Mouse (Mus musculus) layer of hippocampus, adult 6 months (tissue): ENCODE results near the gene Rhox7b. TPM values are rescaled to one million over a fixed set of nuclear protein-coding genes. Genes with fewer than 3 reads are reported as not detected.

ENCODE experiments used
- long read RNA-seq, 2 experiments: library from polyadenylated mRNA; unstranded; transcript quantifications; one replicate each; pipeline ENCODE4 v2.0.0; 2019 to 2020
- polyA plus RNA-seq: library from polyadenylated mRNA; unstranded; fragments of <200 nt; fragmentation: Nextera tagmentation; gene quantifications from 2 replicates; pipeline ENCODE4 v1.2.3, GENCODE M21; 2021

Gene Rhox7b
- polyA plus RNA-seq = not detected in 2 replicates
- long read RNA-seq, experiment 1 = 0 reads
- long read RNA-seq, experiment 2 = 0 reads

GRCm38 (mm10) chrX:37897132-37897531, at the start of gene Rhox7b:
Rhox7b (minus strand) TSS chrX:37897232.

GRCm38 (mm10) chrX:37901670-37902069, 4.6 kb upstream of the Rhox7b start, which contains the start of gene Rhox9:
Rhox9 (minus strand) TSS chrX:37901770.

GRCm38 (mm10) chrX:37878844-37879243, 18.2 kb downstream of the Rhox7b start, which contains the start of gene Rhox8:
Rhox8 (minus strand) TSS chrX:37878944.

Other genes starting within 250 kb of the Rhox7b start
- gene Rhox4g, start 245.9 kb downstream of the Rhox7b start, polyA plus RNA-seq = not detected in 2 replicates
- gene Rhox3h, start 228.5 kb downstream of the Rhox7b start, polyA plus RNA-seq = not detected in 2 replicates
- gene Rhox2h, start 224.0 kb downstream of the Rhox7b start, polyA plus RNA-seq = not detected in 2 replicates
- 0.20 and 0.55 TPM in 2 replicates for gene Rhox5, start 92.4 kb downstream of the Rhox7b start, polyA plus RNA-seq
- gene Rhox6, start 70.3 kb downstream of the Rhox7b start, polyA plus RNA-seq = not detected in 2 replicates
- not detected in 2 replicates for gene Rhox7a, start 65.5 kb downstream of the Rhox7b start, polyA plus RNA-seq
- not detected in 2 replicates for gene Rhox8, start 18.3 kb downstream of the Rhox7b start, polyA plus RNA-seq
- gene Rhox9, start 4.5 kb upstream of the Rhox7b start, polyA plus RNA-seq = not detected in 2 replicates
- not detected in 2 replicates for gene Btg1-ps1, start 121.6 kb upstream of the Rhox7b start, polyA plus RNA-seq
- gene Btg1-ps2, start 145.9 kb upstream of the Rhox7b start, polyA plus RNA-seq = not detected in 2 replicates
- gene Rhox10, start 169.2 kb upstream of the Rhox7b start, polyA plus RNA-seq = not detected in 2 replicates
- gene Rhox11, start 187.9 kb upstream of the Rhox7b start, polyA plus RNA-seq = not detected in 2 replicates
- not detected in 2 replicates for gene Rhox12, start 213.7 kb upstream of the Rhox7b start, polyA plus RNA-seq
- not detected in 2 replicates for gene Rhox13, start 224.0 kb upstream of the Rhox7b start, polyA plus RNA-seq